Mouse (Mus musculus) Patski (cell line): ENCODE measurements around the gene Zfp831. TPM values are rescaled to one million over a fixed set of nuclear protein-coding genes. Genes with fewer than 3 reads are reported as not detected.
A peak's percentile ranks its signal among the peaks of the same experiment; 100 is the strongest.

ENCODE experiments used
- ATAC-seq: fragments of 100-300 bp; one replicate; pipeline ENCODE4 v1.8.0; 2021
- CTCF ChIA-PET: fragments of 350-600 bp; sonication (Branson Sonifier 250); formaldehyde crosslinking; loops from one replicate; lab custom pipeline; 2022; ENCODE audit warnings: inconsistent platforms; lab: Charles Lee
- POLR2A ChIA-PET: fragments of 350-600 bp; sonication (Branson Sonifier 250); formaldehyde crosslinking; loops from one replicate; lab custom pipeline; 2022; ENCODE audit warnings: antibody characterized with exemption, inconsistent platforms; lab: Charles Lee
- DNase-seq: peaks from one replicate; pipeline ENCODE4 v3.0.0-alpha.2; 2011; ENCODE audit warnings: low read depth, low spot score
- H3K27me3 ChIP-seq: fragments of 371-371 bp; one replicate; pipeline ENCODE4 v1.5.1; 2021
- CTCF ChIP-seq: fragments of 100-300 bp; IDR thresholded peaks from one replicate; pipeline ENCODE4 v1.5.1; 2021
- in situ Hi-C: fragments of 300-500 bp; cut with MboI; formaldehyde crosslinking; loops from 3 replicates; pipeline ENCODE4 v1.11.1; 2018; ENCODE audit warnings: low pct_unique_long_range_greater_than_20kb, mixed read lengths
- polyA plus RNA-seq: library from polyadenylated mRNA; unstranded; gene quantifications from one replicate; pipeline ENCODE4 v1.2.3, GENCODE M21; 2021

Zfp831 gene
- polyA plus RNA-seq, 1 experiment from 2014 or later = not detected

- H3K27me3 ChIP-seq = peaks cover 3% of the 10 kb centered on the region
- peak; percentile 27 for TF ChIP-seq CTCF
- in situ Hi-C loops = loop anchor here (5.0 to 25.0 kb wide), 2 partner anchors 360 to 1085 kb away; partner anchors contain the start of gene Ankrd60
- ATAC-seq (no peak), DNase-seq (no peak)
- CTCF ChIA-PET = interaction anchor here (0.7 to 3.7 kb wide), 7 partner anchors 11 to 364 kb away, joined by 3 to 42 read pairs (median 5); no protein-coding TSS in a partner anchor
- POLR2A ChIA-PET = no interaction called here
These were observed 29.3 kb downstream of the Zfp831 start for GRCm38 (mm10) chr2:174672506-174673190.

GRCm38 (mm10) chr2:174673592-174674286 is 30.4 kb downstream of the Zfp831 start:
- in situ Hi-C loops = loop anchor here (5.0 to 25.0 kb wide), 2 partner anchors 361 to 1086 kb away; partner anchors contain the start of gene Ankrd60
- ChIA-PET CTCF (interaction anchor here (0.8 to 3.7 kb wide), 14 partner anchors 10 to 365 kb away, joined by 3 to 42 read pairs (median 4); no protein-coding TSS in a partner anchor), POLR2A (interaction anchor here (0.6 to 0.7 kb wide), 2 partner anchors 12 to 354 kb away, joined by 3 to 5 read pairs; no protein-coding TSS in a partner anchor)
- DNase-seq = peak; percentile 25
- peak; percentile 92 for TF ChIP-seq CTCF
- H3K27me3 ChIP-seq = peaks cover 2% of the 10 kb centered on the region
- peak; percentile 86 for ATAC-seq

GRCm38 (mm10) chr2:174674287-174675045 is 31.1 kb downstream of the Zfp831 start:
- in situ Hi-C loops = loop anchor here (5.0 to 25.0 kb wide), 2 partner anchors 362 to 1087 kb away; partner anchors contain the start of gene Ankrd60
- no peaks in the 10 kb centered on the region for H3K27me3 ChIP-seq
- peak; percentile 36 for ATAC-seq
- POLR2A ChIA-PET = interaction anchor here (0.7 kb wide), 1 partner anchor 354 kb away, joined by 5 read pairs; no protein-coding TSS in a partner anchor
- no peak for TF ChIP-seq CTCF
- no peak for DNase-seq
- CTCF ChIA-PET = interaction anchor here (0.7 to 3.7 kb wide), 14 partner anchors 10 to 366 kb away, joined by 3 to 42 read pairs (median 4); no protein-coding TSS in a partner anchor

GRCm38 (mm10) chr2:174675642-174676041 is 32.3 kb downstream of the Zfp831 start:
- CTCF ChIA-PET = interaction anchor here (0.9 to 3.7 kb wide), 3 partner anchors 70 to 364 kb away, joined by 3 to 42 read pairs (median 16); no protein-coding TSS in a partner anchor
- H3K27me3 ChIP-seq = no peaks in the 10 kb centered on the region
- POLR2A ChIA-PET = interaction anchor here (0.6 kb wide), 1 partner anchor 19 kb away, joined by 3 read pairs; no protein-coding TSS in a partner anchor
- in situ Hi-C loops = no loop called here
- ATAC-seq (peak; percentile 76), DNase-seq (no peak)
- peak; percentile 89 for TF ChIP-seq CTCF

GRCm38 (mm10) chr2:174701351-174701750 is 58.0 kb downstream of the Zfp831 start:
- in situ Hi-C loops = no loop called here
- DNase-seq (no peak), ATAC-seq (no peak)
- no peaks in the 10 kb centered on the region for H3K27me3 ChIP-seq
- no peak for TF ChIP-seq CTCF
- CTCF ChIA-PET = no interaction called here
- POLR2A ChIA-PET = no interaction called here

- POLR2A ChIA-PET = no interaction called here
- TF ChIP-seq CTCF = no peak
- no peaks in the 10 kb centered on the region for H3K27me3 ChIP-seq
- in situ Hi-C loops = no loop called here
- DNase-seq = no peak
- CTCF ChIA-PET = interaction anchor here (1.7 kb wide), 1 partner anchor 33 kb away, joined by 4 read pairs; no protein-coding TSS in a partner anchor
- ATAC-seq = no peak
These were observed 63.8 kb downstream of the Zfp831 start for GRCm38 (mm10) chr2:174707101-174707500.

- no peak for TF ChIP-seq CTCF
- in situ Hi-C loops = no loop called here
These were observed 65.3 kb downstream of the Zfp831 start for GRCm38 (mm10) chr2:174708587-174708986.

GRCm38 (mm10) chr2:174710185-174710584 is 66.9 kb downstream of the Zfp831 start:
- no peak for TF ChIP-seq CTCF
- ChIA-PET CTCF (no interaction called here), POLR2A (no interaction called here)
- ATAC-seq = no peak
- in situ Hi-C loops = no loop called here
- H3K27me3 ChIP-seq = no peaks in the 10 kb centered on the region
- DNase-seq = no peak

More at GRCm38 (mm10) chr2:174708587-174708986, 65.3 kb downstream of the Zfp831 start:
- H3K27me3 ChIP-seq = no peaks in the 10 kb centered on the region
- ChIA-PET CTCF (no interaction called here), POLR2A (interaction anchor here (0.7 kb wide), 1 partner anchor 1111 kb away, joined by 3 read pairs; no protein-coding TSS in a partner anchor)
- ATAC-seq = no peak
- DNase-seq = no peak

- CTCF ChIA-PET = no interaction called here
These were observed 68.7 kb downstream of the Zfp831 start for GRCm38 (mm10) chr2:174712043-174712442.

More at GRCm38 (mm10) chr2:174712043-174712442, 68.7 kb downstream of the Zfp831 start:
- ATAC-seq = no peak
- H3K27me3 ChIP-seq = no peaks in the 10 kb centered on the region
- DNase-seq = no peak
- POLR2A ChIA-PET = no interaction called here
- TF ChIP-seq CTCF = peak; percentile 14
- in situ Hi-C loops = no loop called here
